Mouse (Mus musculus) hindbrain, embryonic 14.5 days (tissue): ENCODE measurements around the gene Hs3st6. TPM values are rescaled to one million over a fixed set of nuclear protein-coding genes. Genes with fewer than 3 reads are reported as not detected.
A peak's percentile ranks its signal among the peaks of the same experiment; 100 is the strongest.

ENCODE experiments used
- ATAC-seq: fragments of 200-750 bp; cut with Nextera tagmentation; 2 replicates; pipeline ENCODE4 v1.8.0; 2017; ENCODE audit warnings: moderate number of reproducible peaks, mild to moderate bottlenecking, moderate TSS enrichment, moderate library complexity; ENCODE audit not compliant: low FRiP score
- DNase-seq: peaks from one replicate; pipeline ENCODE4 v3.0.0-alpha.2; 2015; ENCODE audit warnings: low spot score
- H3K27ac ChIP-seq: fragments of 300-500 bp; sonication (generic); 2 replicates; pipeline ENCODE4 v1.5.1; 2014; ENCODE audit warnings: mild to moderate bottlenecking, moderate library complexity
- H3K27me3 ChIP-seq: fragments of 300-500 bp; sonication (generic); 2 replicates; pipeline ENCODE4 v1.6.1; 2014; ENCODE audit warnings: mild to moderate bottlenecking, low read length, mixed read lengths; ENCODE audit not compliant: control insufficient read depth, insufficient read depth
- H3K36me3 ChIP-seq: fragments of 300-500 bp; sonication (generic); replicated peaks from 2 replicates; pipeline ENCODE4 v1.6.1; 2014; ENCODE audit not compliant: control insufficient read depth, insufficient read depth
- H3K4me1 ChIP-seq: fragments of 300-500 bp; sonication (generic); replicated peaks from 2 replicates; pipeline ENCODE4 v1.6.1; 2014; ENCODE audit warnings: antibody characterized with exemption, low read length, mixed read lengths; ENCODE audit not compliant: control insufficient read depth, insufficient read depth
- H3K4me2 ChIP-seq: fragments of 300-500 bp; sonication (generic); replicated peaks from 2 replicates; pipeline ENCODE4 v1.6.1; 2014; ENCODE audit warnings: mild to moderate bottlenecking, moderate library complexity
- H3K4me3 ChIP-seq: fragments of 300-500 bp; sonication (generic); replicated peaks from 2 replicates; pipeline ENCODE4 v1.5.1; 2014; ENCODE audit warnings: mild to moderate bottlenecking, low read length
- H3K9ac ChIP-seq: fragments of 300-500 bp; sonication (generic); 2 replicates; pipeline ENCODE4 v1.6.1; 2014
- H3K9me3 ChIP-seq: fragments of 300-500 bp; sonication (generic); 2 replicates; pipeline ENCODE4 v1.6.1; 2016; ENCODE audit warnings: low read length; ENCODE audit not compliant: control insufficient read depth
- WGBS: fragments of 180-500 bp; shearing (Covaris S2); extraction: QIAGEN DNeasy Blood & Tissue Kit; methylation state at CpG from one replicate; pipeline ENCODE4 v1.1.7; 2014; 5-methylcytosine and 5-hydroxymethylcytosine counted together
- polyA plus RNA-seq: library from polyadenylated mRNA; unstranded; fragments of >200 nt; fragmentation: Nextera tagmentation; extraction: Ambion mirVana; gene quantifications from 2 replicates; pipeline ENCODE4 v1.2.1, GENCODE M21; 2014

The Hs3st6 gene
- polyA plus RNA-seq, 1 experiment from 2014 or later, result 0.36 TPM

DNA sequence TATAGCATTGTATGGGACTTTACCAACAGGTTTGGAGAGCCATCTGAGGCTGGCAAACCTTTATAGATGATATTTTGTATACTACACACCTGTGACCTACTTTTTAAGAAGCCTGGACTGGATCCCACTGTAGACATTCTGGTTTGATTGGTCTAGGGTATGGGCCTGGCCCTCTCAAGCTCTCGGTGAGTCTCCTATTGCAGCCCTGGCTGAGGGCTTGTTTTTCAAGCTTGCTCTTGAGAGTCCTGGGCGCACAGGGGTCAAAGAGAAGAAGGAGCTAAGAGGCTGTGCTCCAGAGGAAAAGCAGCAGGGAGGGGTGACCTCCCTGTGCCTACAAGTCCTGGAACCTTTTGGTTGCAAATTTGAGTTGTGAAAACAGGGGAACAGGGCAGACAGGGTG is 24.3 kb downstream of the Hs3st6 start:
- Histone ChIP-seq H3K27ac (no peak overlapping the region), H3K9ac (no peak overlapping the region), H3K4me2 (no peak overlapping the region), H3K36me3 (no peaks in the 10 kb centered on the region), H3K4me1 (no peaks in the 10 kb centered on the region), H3K9me3 (no peaks in the 10 kb centered on the region), H3K27me3 (no peaks in the 10 kb centered on the region), H3K4me3 (no peak overlapping the region)
- ATAC-seq, result no peak
- 78% methylated on average over 2 of the region's 2 CpGs for WGBS
- no peak for DNase-seq

DNA sequence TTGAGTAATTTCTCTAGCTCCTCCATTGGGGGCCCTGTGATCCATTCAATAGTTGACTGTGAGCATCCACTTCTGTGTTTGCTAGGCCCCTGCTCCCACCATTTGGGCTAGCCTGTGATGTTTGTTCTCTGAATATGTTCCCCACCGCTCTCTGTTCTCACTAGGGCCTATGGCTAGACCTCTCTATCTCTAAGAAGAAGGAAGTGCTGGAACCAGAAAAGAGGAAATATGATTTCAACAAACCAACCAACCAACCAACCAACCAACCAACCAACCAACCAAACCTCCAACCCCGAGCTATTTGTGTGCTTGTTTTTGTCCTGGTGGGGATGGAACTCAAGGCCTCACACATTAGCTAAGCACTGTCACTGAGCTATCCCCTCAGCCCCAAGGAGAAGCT is 28.0 kb downstream of the Hs3st6 start:
- no peak for ATAC-seq
- WGBS, result 88% methylated on average over 2 of the region's 2 CpGs

DNA sequence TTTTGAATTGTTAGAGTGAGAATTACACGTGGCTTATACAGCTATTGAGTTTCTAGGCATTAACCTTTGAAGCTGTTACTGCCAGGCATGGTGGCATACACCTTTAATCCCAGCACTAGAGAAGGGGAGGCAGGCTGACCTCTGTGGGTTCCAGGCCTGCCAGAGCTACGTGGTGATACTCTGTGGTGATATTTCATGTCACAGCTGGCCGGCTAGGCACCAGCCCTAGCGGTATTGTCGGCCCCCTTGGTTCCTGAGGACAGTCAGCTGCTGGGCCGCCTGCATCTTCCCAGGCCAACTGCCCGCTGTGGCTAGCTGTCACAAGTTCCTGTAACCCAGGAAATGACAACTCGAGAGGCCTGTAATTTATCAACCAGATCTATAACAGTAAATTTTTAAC is 39.4 kb downstream of the Hs3st6 start:
- H3K9ac ChIP-seq, result no peak overlapping the region

More for the DNA sequence above, 28.0 kb downstream of the Hs3st6 start:
- Histone ChIP-seq H3K4me1 (no peaks in the 10 kb centered on the region), H3K27ac (no peak overlapping the region), H3K4me3 (no peak overlapping the region), H3K9ac (no peak overlapping the region), H3K9me3 (no peaks in the 10 kb centered on the region), H3K27me3 (no peaks in the 10 kb centered on the region), H3K36me3 (no peaks in the 10 kb centered on the region), H3K4me2 (no peak overlapping the region)
- no peak for DNase-seq

DNA sequence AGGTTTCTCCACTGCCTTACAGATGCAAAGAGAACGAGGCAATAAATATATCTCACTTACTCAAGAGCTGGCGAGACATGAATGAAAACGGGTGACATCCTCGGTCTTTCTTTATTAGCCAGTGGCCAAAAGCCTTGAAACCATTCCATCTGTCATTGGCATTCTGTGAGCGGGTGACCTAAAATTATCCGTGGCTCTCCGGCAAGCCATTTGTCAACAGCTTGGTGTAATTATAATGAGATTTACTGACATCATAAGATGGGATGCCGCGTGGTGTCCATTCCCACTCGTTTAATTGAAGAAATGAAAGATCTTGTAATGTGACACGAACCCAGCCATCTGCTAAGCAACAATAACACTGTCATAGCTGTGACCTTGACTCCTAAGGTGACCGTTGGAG is 42.0 kb downstream of the Hs3st6 start:
- 68% methylated on average over 12 of the region's 12 CpGs for WGBS
- ATAC-seq, result no peak
- H3K4me1 ChIP-seq, result no peaks in the 10 kb centered on the region
- H3K9ac ChIP-seq, result no peak overlapping the region
- H3K4me3 ChIP-seq, result no peak overlapping the region
- no peak overlapping the region for H3K4me2 ChIP-seq
- H3K27ac ChIP-seq, result no peak overlapping the region
- DNase-seq, result no peak
- no peaks in the 10 kb centered on the region for H3K36me3 ChIP-seq
- no peaks in the 10 kb centered on the region for H3K9me3 ChIP-seq
- H3K27me3 ChIP-seq, result no peaks in the 10 kb centered on the region; the same call in 1 of the 2 replicates

More for the DNA sequence above, 39.4 kb downstream of the Hs3st6 start:
- H3K4me1 ChIP-seq, result no peaks in the 10 kb centered on the region
- 76% methylated on average over 8 of the region's 8 CpGs for WGBS
- no peak overlapping the region for H3K4me3 ChIP-seq
- no peak overlapping the region for H3K4me2 ChIP-seq
- no peak for ATAC-seq
- no peak for DNase-seq
- H3K36me3 ChIP-seq, result no peaks in the 10 kb centered on the region
- no peaks in the 10 kb centered on the region; the same call in 1 of the 2 replicates for H3K27me3 ChIP-seq
- H3K9me3 ChIP-seq, result no peaks in the 10 kb centered on the region
- no peak overlapping the region for H3K27ac ChIP-seq

- Histone ChIP-seq H3K9me3 (no peaks in the 10 kb centered on the region), H3K9ac (no peak overlapping the region), H3K27ac (no peak overlapping the region), H3K4me2 (no peak overlapping the region), H3K4me3 (no peak overlapping the region), H3K4me1 (no peaks in the 10 kb centered on the region), H3K27me3 (no peaks in the 10 kb centered on the region), H3K36me3 (no peaks in the 10 kb centered on the region)
- DNase-seq (no peak), ATAC-seq (no peak)
- WGBS, result 74% methylated on average over 3 of the region's 3 CpGs
Observed at GRCm38 (mm10) chr17:24796969-24797368, 44.2 kb downstream of the Hs3st6 start.

DNA sequence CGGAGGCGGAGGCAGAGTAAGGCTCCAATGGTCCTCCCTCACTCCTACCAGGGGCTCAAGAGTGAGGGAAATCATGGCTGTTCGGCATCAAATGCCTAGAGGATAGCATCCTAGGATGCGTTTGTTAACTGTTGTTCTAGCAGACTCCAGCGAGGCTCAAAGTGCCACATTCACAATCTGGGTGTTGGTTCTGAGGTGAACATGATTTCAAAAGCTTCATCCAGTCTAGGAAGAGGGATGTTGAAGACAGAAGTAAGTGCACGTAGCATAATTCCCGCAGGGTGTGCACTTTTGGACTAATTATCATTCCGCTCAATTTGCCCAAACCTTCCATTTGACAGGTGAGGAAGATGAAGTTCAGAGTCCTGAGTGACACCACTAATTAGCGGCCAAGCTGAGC is 45.4 kb downstream of the Hs3st6 start:
- H3K4me3 ChIP-seq, result no peak overlapping the region
- peaks cover 3% of the 10 kb centered on the region for H3K27me3 ChIP-seq
- DNase-seq (no peak), ATAC-seq (no peak)
- H3K9ac ChIP-seq, result no peak overlapping the region
- H3K4me2 ChIP-seq, result no peak overlapping the region
- H3K36me3 ChIP-seq, result no peaks in the 10 kb centered on the region
- H3K27ac ChIP-seq, result no peak overlapping the region
- 58% methylated on average over 9 of the region's 9 CpGs for WGBS
- no peaks in the 10 kb centered on the region for H3K4me1 ChIP-seq
- no peaks in the 10 kb centered on the region for H3K9me3 ChIP-seq

- H3K27me3 ChIP-seq, result peaks cover 15% of the 10 kb centered on the region
- H3K27ac ChIP-seq, result no peak overlapping the region
- 88% methylated on average over 4 of the region's 4 CpGs for WGBS
- H3K9me3 ChIP-seq, result no peaks in the 10 kb centered on the region
- peaks cover 1% of the 10 kb centered on the region; the same call in 1 of the 2 replicates for H3K4me1 ChIP-seq
- no peak overlapping the region for H3K4me3 ChIP-seq
- no peak overlapping the region for H3K9ac ChIP-seq
- DNase-seq, result no peak
- no peak for ATAC-seq
- no peaks in the 10 kb centered on the region for H3K36me3 ChIP-seq
- H3K4me2 ChIP-seq, result no peak overlapping the region
Observed at GRCm38 (mm10) chr17:24799476-24799875, 46.7 kb downstream of the Hs3st6 start.

GRCm38 (mm10) chr17:24800524-24800923 is 47.7 kb downstream of the Hs3st6 start:
- Histone ChIP-seq H3K9ac (no peak overlapping the region), H3K36me3 (no peaks in the 10 kb centered on the region), H3K4me3 (no peak overlapping the region), H3K4me2 (no peak overlapping the region), H3K9me3 (no peaks in the 10 kb centered on the region), H3K27ac (no peak overlapping the region), H3K4me1 (peaks cover 3% of the 10 kb centered on the region; the same call in 1 of the 2 replicates), H3K27me3 (peaks cover 26% of the 10 kb centered on the region)
- ATAC-seq (no peak), DNase-seq (no peak)
- 56% methylated on average over 3 of the region's 3 CpGs for WGBS

DNA sequence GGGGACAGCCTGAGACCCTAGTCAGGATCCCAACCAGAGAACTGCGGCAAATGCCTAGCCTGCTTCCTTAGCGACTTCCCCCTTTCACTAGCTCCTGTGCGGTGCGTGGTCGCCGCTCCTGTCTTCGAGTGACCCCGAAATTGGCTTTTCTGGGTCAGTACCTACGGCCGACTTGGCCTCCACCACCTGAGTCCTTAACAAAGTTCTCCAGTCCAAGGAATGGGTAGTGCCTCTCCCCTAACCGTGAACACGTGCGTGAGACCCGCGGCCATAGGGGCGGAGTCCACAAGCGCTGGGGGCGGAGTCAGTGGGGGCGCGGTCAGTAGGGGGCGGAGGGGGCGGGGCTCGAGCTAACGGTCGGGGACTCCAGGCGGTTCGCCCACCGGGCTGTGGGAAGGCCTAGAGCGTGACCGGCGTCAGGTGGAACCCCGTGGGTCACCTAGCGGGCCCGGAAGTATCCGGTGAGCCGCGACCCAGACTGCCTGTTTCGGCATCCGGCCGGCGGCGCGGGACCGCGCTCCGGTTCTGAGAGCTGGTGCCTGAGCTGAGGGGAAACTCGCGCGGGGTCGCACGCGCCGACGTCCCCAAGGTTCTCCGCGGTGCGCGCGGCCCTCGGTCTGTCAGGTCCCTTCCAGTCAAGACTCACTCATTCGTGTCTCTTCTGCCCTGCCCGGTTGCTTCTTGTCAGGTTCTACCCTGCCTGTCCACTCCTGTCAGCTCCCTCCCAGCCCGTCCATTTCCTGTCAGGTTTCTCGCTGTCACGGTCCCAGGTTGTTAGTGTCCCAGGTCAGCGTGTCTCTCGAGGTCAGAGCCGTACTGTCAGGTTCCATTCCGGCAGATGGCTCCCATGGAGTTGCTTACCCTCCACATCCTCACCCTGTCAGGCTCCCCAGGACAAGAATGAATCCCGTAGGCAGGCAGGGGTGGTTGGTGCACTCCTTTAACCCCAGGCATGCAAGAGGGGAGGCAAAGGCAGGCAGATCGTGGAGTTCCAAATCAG is 51.5 kb downstream of the Hs3st6 start, which contains the start of gene Meiob:
Gene Meiob, plus strand, starts transcription at position 338 of the 1,000 bp plus-strand sequence.
- peak; percentile 54 for DNase-seq
- WGBS, result under 1% methylated on average over 71 of the region's 71 CpGs

More for the DNA sequence above, 51.5 kb downstream of the Hs3st6 start, which contains the start of gene Meiob:
- Histone ChIP-seq H3K27ac (no peak within 1 kb of the TSS), H3K4me3 (peak within 1 kb of the TSS; percentile 53), H3K27me3 (peaks cover 40% of the 10 kb centered on the region), H3K4me2 (peak within 1 kb of the TSS; percentile 70), H3K36me3 (no peaks in the 10 kb centered on the region), H3K9me3 (no peaks in the 10 kb centered on the region), H3K9ac (peak within 1 kb of the TSS; percentile 54), H3K4me1 (peaks cover 3% of the 10 kb centered on the region; the same call in 1 of the 2 replicates)
- peak; percentile 46; the same call in 1 of the 2 replicates for ATAC-seq
